Mouse (Mus musculus): ENCODE results near the gene Lmcd1.
A peak's percentile ranks its signal among the peaks of the same experiment; 100 is the strongest.

The Lmcd1 gene

GRCm38 (mm10) chr6:112360676-112361075 is 87.1 kb downstream of the Lmcd1 start:
- DNase-seq (ENCODE audit: low read depth), result no peak

GRCm38 (mm10) chr6:112362349-112362958 is 88.9 kb downstream of the Lmcd1 start:
- peak; percentile 3 for DNase-seq (ENCODE audit: low read depth)

- DNase-seq (ENCODE audit: low read depth), result peak; percentile 15
Observed at GRCm38 (mm10) chr6:112364581-112364980, 91.0 kb downstream of the Lmcd1 start.

GRCm38 (mm10) chr6:112365294-112365693 is 91.7 kb downstream of the Lmcd1 start:
- no peak for DNase-seq (ENCODE audit: low read depth)

- DNase-seq (ENCODE audit: low read depth), result peak; percentile 13
Observed at GRCm38 (mm10) chr6:112373886-112374585, 100.5 kb downstream of the Lmcd1 start.

- DNase-seq (ENCODE audit: low read depth), result no peak
Observed at GRCm38 (mm10) chr6:112375661-112376392, 102.3 kb downstream of the Lmcd1 start.

- no peak for DNase-seq (ENCODE audit: low read depth)
Observed at GRCm38 (mm10) chr6:112379054-112379453, 105.5 kb downstream of the Lmcd1 start.

Data from c-Kit-positive CD71-positive TER-119-negative erythroid progenitor cells, embryonic 14.5 days (primary cell).